Mouse (Mus musculus): ENCODE data around the gene Fxyd6.

- TF ChIP-seq GATA1 (IDR thresholded peaks at IDR 0.05; ENCODE audit: low read length): no peak
- no peak for TF ChIP-seq TAL1 (IDR thresholded peaks at IDR 0.05; ENCODE audit: low read length)
Observed at GRCm38 (mm10) chr9:45376427-45376826, 6.4 kb downstream of the Fxyd6 start.
